Mouse (Mus musculus) megakaryocyte, embryonic 14.5 days (primary cell): Measurements from ENCODE around the gene Lyl1. TPM values are rescaled to one million over a fixed set of nuclear protein-coding genes. Genes with fewer than 3 reads are reported as not detected.

ENCODE experiments used
- H3K27me3 ChIP-seq: replicated peaks from 2 replicates; pipeline ENCODE3; 2012; ENCODE audit warnings: inconsistent platforms
- H3K36me3 ChIP-seq: replicated peaks from 2 replicates; pipeline ENCODE3; 2012; ENCODE audit warnings: low read length, inconsistent platforms, mixed read lengths
- H3K4me1 ChIP-seq: 2 replicates; pipeline ENCODE4 v1.6.1; 2012; ENCODE audit warnings: inconsistent platforms
- H3K4me3 ChIP-seq: replicated peaks from 2 replicates; pipeline ENCODE3; 2012; ENCODE audit warnings: moderate library complexity, mild to moderate bottlenecking, inconsistent platforms
- H3K9me3 ChIP-seq: 2 replicates; pipeline ENCODE4 v1.6.1; 2012; ENCODE audit warnings: inconsistent platforms
- FLI1 ChIP-seq: IDR thresholded peaks from 2 replicates; pipeline ENCODE4 v1.6.1; 2012; ENCODE audit warnings: low read length, inconsistent platforms, mixed read lengths
- GATA1 ChIP-seq: IDR thresholded peaks from 3 replicates; pipeline ENCODE4 v1.6.1; 2012; ENCODE audit warnings: mixed read lengths, low read length, inconsistent platforms, borderline replicate concordance
- polyA plus RNA-seq: library from polyadenylated mRNA; stranded (reverse); fragments of >175 nt; gene quantifications from 2 replicates; pipeline ENCODE4 v1.2.3, GENCODE M21; 2012; ENCODE audit warnings: low replicate concordance; ENCODE audit not compliant: insufficient read depth

Gene Lyl1
- polyA plus RNA-seq, 1 experiment, result 347 TPM

DNA sequence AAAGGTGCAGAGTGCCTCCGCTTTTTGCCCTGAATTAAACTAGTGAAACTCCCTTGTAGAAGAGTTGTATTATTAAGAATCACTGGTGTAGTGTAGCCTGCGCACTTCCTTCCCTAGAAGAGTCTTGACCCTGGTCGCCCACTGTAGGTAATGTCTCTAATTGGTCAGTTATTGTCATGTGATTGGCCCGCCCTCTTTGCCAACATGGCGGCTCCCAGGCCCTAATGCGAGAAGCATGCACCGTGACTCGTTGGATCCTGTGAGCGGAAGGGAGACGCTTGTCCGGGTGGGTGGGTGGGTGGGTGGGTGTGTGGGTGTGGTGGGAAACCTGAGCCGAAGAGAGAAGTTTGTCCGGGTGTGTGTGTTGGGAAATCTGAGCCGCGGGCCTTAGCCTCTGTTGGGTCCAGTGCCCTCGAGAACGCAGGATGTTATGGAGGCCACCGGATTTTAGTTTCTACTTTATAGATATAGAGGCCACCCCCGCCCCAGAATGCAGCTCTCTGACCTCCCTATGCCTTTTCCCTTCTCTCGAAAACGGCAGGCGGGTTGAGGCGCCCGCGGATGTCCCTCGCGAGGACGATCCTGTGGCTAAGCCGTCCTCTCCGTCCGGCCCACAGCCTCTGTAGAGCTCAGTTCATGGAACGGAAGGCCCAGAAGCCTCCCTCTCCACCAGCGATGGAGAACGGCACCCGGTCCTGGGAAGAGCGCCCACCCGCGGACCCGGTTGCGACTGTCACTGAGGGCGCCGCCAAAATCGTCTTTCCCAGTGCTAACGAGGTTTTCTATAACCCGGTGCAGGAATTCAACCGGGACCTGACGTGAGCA, 12.0 kb upstream of the Lyl1 start:
- H3K36me3 ChIP-seq, result peaks cover 49% of the 10 kb centered on the region
- H3K27me3 ChIP-seq, result no peaks in the 10 kb centered on the region
- TF ChIP-seq GATA1 (no peak), FLI1 (no peak)
- H3K4me3 ChIP-seq, result peak overlapping the region; percentile 94
- H3K9me3 ChIP-seq, result no peaks in the 10 kb centered on the region
- H3K4me1 ChIP-seq, result peaks cover 70% of the 10 kb centered on the region

DNA sequence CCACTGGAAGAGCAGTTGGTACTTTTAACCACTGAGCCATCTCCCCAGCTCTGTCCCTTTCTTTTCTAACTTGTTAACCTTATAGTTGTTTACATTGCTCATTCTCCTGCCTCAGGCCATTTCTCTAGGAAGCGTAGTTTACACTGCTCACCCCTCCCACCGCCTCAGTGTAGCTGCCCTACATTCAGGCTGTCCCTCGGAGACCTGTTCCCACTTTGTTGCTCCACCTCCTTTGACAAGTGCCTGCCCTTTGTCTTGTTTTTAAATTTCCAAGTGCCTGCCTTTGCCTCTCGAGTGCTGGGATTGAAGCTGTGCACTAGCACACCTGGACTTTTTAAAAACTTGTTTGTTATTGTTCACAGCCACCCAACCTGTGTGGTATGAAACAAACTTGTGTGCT, 7.9 kb upstream of the Lyl1 start:
- H3K36me3 ChIP-seq, result peaks cover 79% of the 10 kb centered on the region

DNA sequence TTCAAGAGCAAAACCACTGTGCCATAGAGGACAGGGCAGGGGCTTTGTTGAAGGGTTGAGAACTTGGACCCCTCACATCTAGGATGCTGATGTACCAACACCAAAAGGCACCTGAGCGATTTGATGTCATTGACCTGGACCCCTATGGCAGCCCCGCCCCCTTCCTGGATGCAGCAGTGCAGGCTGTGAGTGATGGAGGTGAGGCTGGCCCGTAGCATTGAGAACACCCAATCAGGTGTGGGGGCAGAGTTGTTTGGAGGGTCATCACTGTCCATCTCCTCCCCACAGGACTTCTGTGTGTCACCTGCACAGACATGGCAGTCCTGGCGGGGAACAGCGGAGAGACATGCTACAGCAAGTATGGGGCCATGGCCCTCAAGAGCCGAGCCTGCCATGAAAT, 6.1 kb upstream of the Lyl1 start:
- H3K4me1 ChIP-seq, result peaks cover 71% of the 10 kb centered on the region

More for the DNA sequence above, 7.9 kb upstream of the Lyl1 start:
- H3K4me3 ChIP-seq, result no peak overlapping the region
- peaks cover 67% of the 10 kb centered on the region for H3K4me1 ChIP-seq
- TF ChIP-seq GATA1, result no peak
- TF ChIP-seq FLI1, result no peak
- H3K9me3 ChIP-seq, result no peaks in the 10 kb centered on the region
- H3K27me3 ChIP-seq, result no peaks in the 10 kb centered on the region

DNA sequence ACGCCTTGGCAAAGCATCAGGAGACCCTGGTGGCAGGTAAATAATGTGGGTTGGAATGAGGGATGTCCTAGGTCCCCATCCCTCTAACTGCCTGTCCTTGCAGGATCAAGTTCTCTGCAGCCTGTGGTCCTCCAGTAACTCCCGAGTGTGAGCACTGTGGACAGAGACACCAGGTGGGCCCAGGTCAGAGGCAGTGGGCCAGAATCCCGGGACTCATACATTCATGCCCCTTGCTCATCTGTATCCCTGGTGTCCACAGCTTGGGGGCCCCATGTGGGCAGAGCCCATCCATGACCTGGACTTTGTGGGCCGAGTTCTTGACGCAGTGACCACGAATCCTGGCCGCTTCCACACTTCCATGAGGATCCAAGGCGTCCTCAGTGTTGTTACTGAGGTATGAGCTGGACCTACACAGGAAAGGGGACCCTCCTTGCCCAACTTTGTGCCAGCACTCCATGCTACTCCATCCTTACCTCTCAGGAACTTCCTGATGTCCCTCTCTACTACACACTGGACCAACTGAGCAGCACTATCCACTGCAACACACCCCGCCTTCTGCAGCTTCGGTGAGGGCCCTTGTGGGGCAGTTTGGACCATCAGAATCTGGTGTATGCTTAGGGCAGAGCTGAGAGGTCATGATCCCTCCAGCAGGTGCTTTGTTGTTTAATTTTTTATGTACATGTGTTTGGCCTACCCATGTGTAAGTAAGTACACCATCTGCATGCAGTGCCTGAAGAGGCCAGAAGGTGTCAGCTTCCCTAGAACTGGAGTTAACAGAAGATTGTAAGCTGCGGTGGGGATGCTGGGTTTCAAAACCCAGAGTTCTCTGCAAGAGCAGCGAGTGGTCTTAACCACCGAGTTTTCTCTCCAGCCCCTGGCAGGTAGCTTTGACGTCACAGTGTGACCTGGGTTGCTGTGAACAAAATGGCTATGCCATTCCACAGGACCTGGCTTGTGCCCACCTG, 3.8 kb upstream of the Lyl1 start:
- Histone ChIP-seq H3K36me3 (peaks cover 80% of the 10 kb centered on the region), H3K4me3 (no peak overlapping the region), H3K9me3 (no peaks in the 10 kb centered on the region), H3K4me1 (peaks cover 67% of the 10 kb centered on the region), H3K27me3 (no peaks in the 10 kb centered on the region)
- TF ChIP-seq FLI1 (no peak), GATA1 (no peak)

More for the DNA sequence above, 6.1 kb upstream of the Lyl1 start:
- H3K9me3 ChIP-seq, result no peaks in the 10 kb centered on the region
- TF ChIP-seq FLI1, result no peak
- H3K36me3 ChIP-seq, result peaks cover 93% of the 10 kb centered on the region
- no peaks in the 10 kb centered on the region for H3K27me3 ChIP-seq
- no peak overlapping the region for H3K4me3 ChIP-seq

DNA sequence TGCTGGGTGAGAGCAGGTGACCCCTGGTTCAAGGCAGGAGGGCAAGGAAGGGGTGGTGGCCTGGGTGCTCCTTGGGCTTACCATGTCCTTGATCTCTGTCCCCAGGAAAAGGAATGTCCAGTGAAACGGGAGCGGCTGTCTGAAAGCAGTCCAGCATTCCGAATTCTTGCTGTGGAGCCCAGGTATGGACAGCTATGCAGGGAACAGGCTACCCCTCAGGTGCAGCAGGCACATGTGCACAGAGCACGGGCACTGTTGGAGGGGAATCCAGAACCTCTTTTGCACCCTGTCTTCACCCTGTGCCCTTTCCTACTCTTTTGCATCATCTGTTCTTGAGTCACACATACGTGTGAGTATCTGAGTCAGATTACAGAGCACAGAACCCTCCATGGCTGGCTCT, 3.0 kb upstream of the Lyl1 start:
- peak overlapping the region; percentile 28 for H3K4me3 ChIP-seq
- H3K4me1 ChIP-seq, result peaks cover 67% of the 10 kb centered on the region
- H3K27me3 ChIP-seq, result no peaks in the 10 kb centered on the region
- TF ChIP-seq GATA1 (no peak), FLI1 (no peak)
- H3K9me3 ChIP-seq, result no peaks in the 10 kb centered on the region
- H3K36me3 ChIP-seq, result peaks cover 80% of the 10 kb centered on the region

DNA sequence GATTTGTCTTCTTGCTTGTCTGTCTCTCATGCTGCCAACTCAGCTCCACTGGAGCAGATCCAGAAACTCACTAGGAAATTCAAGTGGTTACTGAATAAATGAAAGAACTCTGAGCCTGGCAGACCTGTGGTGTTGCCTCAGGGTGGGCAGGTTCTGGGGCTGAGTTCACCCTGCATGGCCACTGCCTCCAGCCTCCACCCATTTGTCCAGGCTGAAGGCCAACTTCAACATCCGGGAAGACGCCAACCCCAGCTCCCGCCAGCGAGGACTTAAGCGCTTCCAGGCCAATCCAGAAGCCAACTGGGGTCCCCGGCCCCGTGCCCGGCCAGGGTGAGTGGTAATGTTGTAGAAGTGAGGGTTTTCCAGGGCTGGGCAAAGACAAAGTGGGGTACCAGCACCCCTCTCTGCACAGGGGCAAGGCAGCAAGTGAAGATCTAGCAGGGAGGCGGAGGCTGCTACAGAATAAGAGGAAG, 2.3 kb upstream of the Lyl1 start:
- H3K4me3 ChIP-seq, result peak overlapping the region; percentile 84
- no peaks in the 10 kb centered on the region for H3K9me3 ChIP-seq
- H3K4me1 ChIP-seq, result peaks cover 68% of the 10 kb centered on the region
- TF ChIP-seq FLI1, result no peak
- no peak for TF ChIP-seq GATA1
- H3K27me3 ChIP-seq, result no peaks in the 10 kb centered on the region
- peaks cover 80% of the 10 kb centered on the region for H3K36me3 ChIP-seq

DNA sequence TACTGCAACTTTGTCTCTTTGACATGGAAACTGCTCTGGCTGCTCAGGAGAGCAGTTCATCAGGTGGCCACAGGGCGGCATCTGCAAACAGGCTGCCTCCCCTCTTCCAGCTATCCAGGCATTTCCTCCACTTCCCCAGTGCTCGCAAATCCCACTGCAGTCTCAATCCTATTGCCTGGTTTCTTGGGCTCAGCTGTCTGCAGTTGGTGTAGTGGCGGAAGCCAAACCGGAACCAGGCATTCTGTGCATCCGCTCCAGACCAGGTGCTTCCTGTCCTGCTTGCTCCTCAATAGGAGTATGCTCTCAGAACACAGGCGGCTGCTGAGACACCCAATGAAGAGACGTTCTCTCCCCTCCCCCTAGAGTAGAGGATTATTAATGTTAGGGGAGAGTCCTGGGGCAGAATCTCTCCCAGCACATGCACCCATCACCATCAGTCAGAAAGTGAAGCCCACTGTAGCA, 1.4 kb upstream of the Lyl1 start:
- Histone ChIP-seq H3K9me3 (no peaks in the 10 kb centered on the region), H3K27me3 (no peaks in the 10 kb centered on the region), H3K36me3 (peaks cover 80% of the 10 kb centered on the region), H3K4me3 (peak overlapping the region; percentile 84), H3K4me1 (peaks cover 73% of the 10 kb centered on the region)
- peak; percentile 100 for TF ChIP-seq FLI1
- no peak for TF ChIP-seq GATA1

DNA sequence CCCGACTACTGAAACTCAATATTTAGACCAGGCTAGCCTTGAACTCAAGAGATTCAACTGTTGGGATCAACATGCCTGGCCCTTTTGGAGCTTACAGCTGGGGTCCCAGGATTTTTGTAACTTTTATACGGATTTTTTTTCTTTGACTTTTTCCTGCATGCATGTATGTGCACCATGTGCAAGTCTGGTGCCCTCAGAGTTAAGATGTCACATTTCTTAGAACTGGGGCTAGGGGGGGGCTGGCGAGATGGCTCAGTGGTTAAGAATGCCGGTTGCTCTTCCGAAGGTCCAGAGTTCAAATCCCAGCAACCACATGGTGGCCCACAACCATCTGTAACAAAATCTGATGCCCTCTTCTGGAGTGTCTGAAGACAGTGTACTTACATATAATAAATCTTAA, 731 bp upstream of the Lyl1 start:
- Histone ChIP-seq H3K4me1 (peaks cover 76% of the 10 kb centered on the region), H3K4me3 (peak overlapping the region; percentile 84)
- TF ChIP-seq GATA1 (no peak), FLI1 (no peak)

DNA sequence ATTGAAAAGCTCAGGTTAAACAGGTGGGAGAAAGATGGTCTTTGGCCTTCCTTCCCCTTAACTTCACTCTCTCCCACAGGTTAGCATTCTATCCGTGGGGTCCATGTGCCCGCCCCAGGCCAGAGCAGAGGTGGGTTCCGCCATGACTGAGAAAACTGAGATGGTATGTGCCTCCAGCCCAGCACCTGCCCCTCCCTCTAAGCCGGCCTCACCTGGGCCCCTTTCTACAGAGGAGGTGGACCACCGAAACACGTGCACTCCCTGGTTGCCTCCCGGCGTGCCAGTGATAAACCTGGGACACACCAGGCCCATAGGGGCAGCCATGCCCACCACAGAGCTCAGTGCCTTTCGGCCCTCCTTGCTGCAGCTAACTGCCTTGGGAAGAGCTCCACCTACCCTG, 1.3 kb downstream of the Lyl1 start:
- Histone ChIP-seq H3K9me3 (no peaks in the 10 kb centered on the region), H3K4me1 (peaks cover 85% of the 10 kb centered on the region), H3K27me3 (no peaks in the 10 kb centered on the region), H3K36me3 (peaks cover 59% of the 10 kb centered on the region), H3K4me3 (peak overlapping the region; percentile 91)
- TF ChIP-seq FLI1 (no peak), GATA1 (no peak)

More for the DNA sequence above, 731 bp upstream of the Lyl1 start:
- H3K27me3 ChIP-seq, result no peaks in the 10 kb centered on the region
- H3K36me3 ChIP-seq, result peaks cover 79% of the 10 kb centered on the region
- no peaks in the 10 kb centered on the region for H3K9me3 ChIP-seq
